Mouse (Mus musculus): ENCODE results near the gene Gramd1b.

Gene Gramd1b

GRCm38 (mm10) chr9:40245974-40246665, 285.1 kb downstream of the Gramd1b start:
- DNase-seq, result no peak

GRCm38 (mm10) chr9:40245466-40245865, 285.7 kb downstream of the Gramd1b start:
- DNase-seq, result no peak

Measured in thymus, adult 18-20 months (tissue).